Mouse (Mus musculus): ENCODE measurements at regions not wholly inside any gene's neighbourhood (a gene's known extent, or its start where the extent isn't known, plus 50 kb on each side); places are given as distances from the start of the nearest gene placed in this dataset.

GRCm38 (mm10) chr7:138758386-138758785 is 87.5 kb upstream of the Ppp2r2d start:
- no peaks in the 10 kb centered on the region for H3K36me3 ChIP-seq (ENCODE audit: control insufficient read depth, insufficient read depth, low read length)
- no peak for ATAC-seq (ENCODE audit: low FRiP score, low TSS enrichment)
- H3K9me3 ChIP-seq (ENCODE audit: control insufficient read depth, low read length), result no peaks in the 10 kb centered on the region
- H3K4me2 ChIP-seq (ENCODE audit: low read length), result no peak overlapping the region
- no peak overlapping the region for H3K4me3 ChIP-seq (replicated peaks; ENCODE audit: low read depth, low read length)
- H3K9ac ChIP-seq (replicated peaks; ENCODE audit: low read length), result no peak overlapping the region
- DNase-seq, result no peak
- no peak overlapping the region for H3K27ac ChIP-seq (replicated peaks; ENCODE audit: low read depth, low read length)
- no peaks in the 10 kb centered on the region for H3K27me3 ChIP-seq (ENCODE audit: control insufficient read depth, insufficient read depth, low read length)
- H3K4me1 ChIP-seq (ENCODE audit: control insufficient read depth, insufficient read depth, low read length), result no peaks in the 10 kb centered on the region
- WGBS, result 88% methylated on average over 1 of the region's 1 CpGs

GRCm38 (mm10) chr7:138748442-138748841 is 97.4 kb upstream of the Ppp2r2d start:
- H3K36me3 ChIP-seq (ENCODE audit: control insufficient read depth, insufficient read depth, low read length), result no peaks in the 10 kb centered on the region
- H3K9me3 ChIP-seq (ENCODE audit: control insufficient read depth, low read length), result no peaks in the 10 kb centered on the region
- H3K4me3 ChIP-seq (replicated peaks; ENCODE audit: low read depth, low read length), result no peak overlapping the region
- 0 out of 2 replicates have a peak, but pooled peaks cover 2% of the 10 kb centered on the region for H3K4me1 ChIP-seq (ENCODE audit: control insufficient read depth, insufficient read depth, low read length)
- H3K4me2 ChIP-seq (ENCODE audit: low read length), result no peak overlapping the region
- no peak for ATAC-seq (ENCODE audit: low FRiP score, low TSS enrichment)
- no peak for DNase-seq
- 88% methylated on average over 2 of the region's 2 CpGs for whole genome bisulfite sequencing
- H3K27ac ChIP-seq (replicated peaks; ENCODE audit: low read depth, low read length), result no peak overlapping the region
- no peaks in the 10 kb centered on the region for H3K27me3 ChIP-seq (ENCODE audit: control insufficient read depth, insufficient read depth, low read length)
- H3K9ac ChIP-seq (replicated peaks; ENCODE audit: low read length), result no peak overlapping the region

GRCm38 (mm10) chr7:138746616-138747015 is 99.3 kb upstream of the Ppp2r2d start:
- Histone ChIP-seq H3K9me3 (ENCODE audit: control insufficient read depth, low read length) (no peaks in the 10 kb centered on the region), H3K36me3 (ENCODE audit: control insufficient read depth, insufficient read depth, low read length) (no peaks in the 10 kb centered on the region), H3K27me3 (ENCODE audit: control insufficient read depth, insufficient read depth, low read length) (no peaks in the 10 kb centered on the region), H3K9ac (replicated peaks; ENCODE audit: low read length) (no peak overlapping the region), H3K27ac (replicated peaks; ENCODE audit: low read depth, low read length) (no peak overlapping the region), H3K4me3 (replicated peaks; ENCODE audit: low read depth, low read length) (no peak overlapping the region), H3K4me1 (ENCODE audit: control insufficient read depth, insufficient read depth, low read length) (0 out of 2 replicates have a peak, but pooled peaks cover 2% of the 10 kb centered on the region), H3K4me2 (ENCODE audit: low read length) (no peak overlapping the region)
- WGBS, result 66% methylated on average over 8 of the region's 8 CpGs
- ATAC-seq (ENCODE audit: low FRiP score, low TSS enrichment) (no peak), DNase-seq (peak; percentile 39)

GRCm38 (mm10) chr7:138742516-138742845 is 103.4 kb upstream of the Ppp2r2d start:
- no peaks in the 10 kb centered on the region for H3K9me3 ChIP-seq (ENCODE audit: control insufficient read depth, low read length)
- DNase-seq (no peak), ATAC-seq (ENCODE audit: low FRiP score, low TSS enrichment) (no peak)
- H3K4me2 ChIP-seq (ENCODE audit: low read length), result no peak overlapping the region
- 87% methylated on average over 4 of the region's 4 CpGs for WGBS
- H3K27ac ChIP-seq (replicated peaks; ENCODE audit: low read depth, low read length), result no peak overlapping the region
- H3K27me3 ChIP-seq (ENCODE audit: control insufficient read depth, insufficient read depth, low read length), result no peaks in the 10 kb centered on the region
- H3K4me1 ChIP-seq (ENCODE audit: control insufficient read depth, insufficient read depth, low read length), result 0 out of 2 replicates have a peak, but pooled peaks cover 2% of the 10 kb centered on the region
- H3K9ac ChIP-seq (replicated peaks; ENCODE audit: low read length), result no peak overlapping the region
- H3K4me3 ChIP-seq (replicated peaks; ENCODE audit: low read depth, low read length), result no peak overlapping the region
- no peaks in the 10 kb centered on the region for H3K36me3 ChIP-seq (ENCODE audit: control insufficient read depth, insufficient read depth, low read length)

GRCm38 (mm10) chr7:138741816-138742515 is 103.9 kb upstream of the Ppp2r2d start:
- H3K36me3 ChIP-seq (ENCODE audit: control insufficient read depth, insufficient read depth, low read length), result no peaks in the 10 kb centered on the region

GRCm38 (mm10) chr7:138734254-138734653 is 111.6 kb upstream of the Ppp2r2d start:
- Histone ChIP-seq H3K36me3 (ENCODE audit: control insufficient read depth, insufficient read depth, low read length) (no peaks in the 10 kb centered on the region), H3K9me3 (ENCODE audit: control insufficient read depth, low read length) (no peaks in the 10 kb centered on the region), H3K27ac (replicated peaks; ENCODE audit: low read depth, low read length) (no peak overlapping the region), H3K4me3 (replicated peaks; ENCODE audit: low read depth, low read length) (no peak overlapping the region), H3K9ac (replicated peaks; ENCODE audit: low read length) (no peak overlapping the region), H3K27me3 (ENCODE audit: control insufficient read depth, insufficient read depth, low read length) (no peaks in the 10 kb centered on the region), H3K4me2 (ENCODE audit: low read length) (no peak overlapping the region), H3K4me1 (ENCODE audit: control insufficient read depth, insufficient read depth, low read length) (no peaks in the 10 kb centered on the region)
- DNase-seq (peak; percentile 60), ATAC-seq (ENCODE audit: low FRiP score, low TSS enrichment) (no peak)
- 25% methylated on average over 4 of the region's 4 CpGs for WGBS

More at GRCm38 (mm10) chr7:138741816-138742515, 103.9 kb upstream of the Ppp2r2d start:
- Histone ChIP-seq H3K4me1 (ENCODE audit: control insufficient read depth, insufficient read depth, low read length) (0 out of 2 replicates have a peak, but pooled peaks cover 2% of the 10 kb centered on the region), H3K4me2 (ENCODE audit: low read length) (no peak overlapping the region), H3K4me3 (replicated peaks; ENCODE audit: low read depth, low read length) (no peak overlapping the region), H3K27ac (replicated peaks; ENCODE audit: low read depth, low read length) (no peak overlapping the region), H3K9me3 (ENCODE audit: control insufficient read depth, low read length) (no peaks in the 10 kb centered on the region), H3K27me3 (ENCODE audit: control insufficient read depth, insufficient read depth, low read length) (no peaks in the 10 kb centered on the region), H3K9ac (replicated peaks; ENCODE audit: low read length) (no peak overlapping the region)
- DNase-seq (no peak), ATAC-seq (ENCODE audit: low FRiP score, low TSS enrichment) (no peak)
- WGBS, result 74% methylated on average over 7 of the region's 7 CpGs

GRCm38 (mm10) chr7:138724829-138725228 is 121.0 kb upstream of the Ppp2r2d start:
- no peak overlapping the region for H3K4me2 ChIP-seq (ENCODE audit: low read length)
- WGBS, result 87% methylated on average over 2 of the region's 2 CpGs
- H3K9ac ChIP-seq (replicated peaks; ENCODE audit: low read length), result no peak overlapping the region
- 0 out of 2 replicates have a peak, but pooled peaks cover 3% of the 10 kb centered on the region for H3K4me1 ChIP-seq (ENCODE audit: control insufficient read depth, insufficient read depth, low read length)
- H3K27ac ChIP-seq (replicated peaks; ENCODE audit: low read depth, low read length), result no peak overlapping the region
- ATAC-seq (ENCODE audit: low FRiP score, low TSS enrichment) (no peak), DNase-seq (no peak)
- H3K4me3 ChIP-seq (replicated peaks; ENCODE audit: low read depth, low read length), result no peak overlapping the region
- no peaks in the 10 kb centered on the region for H3K27me3 ChIP-seq (ENCODE audit: control insufficient read depth, insufficient read depth, low read length)
- H3K9me3 ChIP-seq (ENCODE audit: control insufficient read depth, low read length), result no peaks in the 10 kb centered on the region
- H3K36me3 ChIP-seq (ENCODE audit: control insufficient read depth, insufficient read depth, low read length), result no peaks in the 10 kb centered on the region

GRCm38 (mm10) chr7:138719608-138720007 is 126.3 kb upstream of the Ppp2r2d start:
- H3K27ac ChIP-seq (replicated peaks; ENCODE audit: low read depth, low read length), result no peak overlapping the region
- H3K4me3 ChIP-seq (replicated peaks; ENCODE audit: low read depth, low read length), result no peak overlapping the region
- no peaks in the 10 kb centered on the region for H3K4me1 ChIP-seq (ENCODE audit: control insufficient read depth, insufficient read depth, low read length)
- H3K9me3 ChIP-seq (ENCODE audit: control insufficient read depth, low read length), result no peaks in the 10 kb centered on the region
- DNase-seq, result no peak
- WGBS, result 79% methylated on average over 5 of the region's 5 CpGs
- H3K27me3 ChIP-seq (ENCODE audit: control insufficient read depth, insufficient read depth, low read length), result no peaks in the 10 kb centered on the region
- no peaks in the 10 kb centered on the region for H3K36me3 ChIP-seq (ENCODE audit: control insufficient read depth, insufficient read depth, low read length)
- H3K9ac ChIP-seq (replicated peaks; ENCODE audit: low read length), result no peak overlapping the region
- ATAC-seq (ENCODE audit: low FRiP score, low TSS enrichment), result no peak
- H3K4me2 ChIP-seq (ENCODE audit: low read length), result no peak overlapping the region

- ATAC-seq (ENCODE audit: low FRiP score, low TSS enrichment) (no peak), DNase-seq (no peak)
- H3K36me3 ChIP-seq (ENCODE audit: control insufficient read depth, insufficient read depth, low read length), result no peaks in the 10 kb centered on the region
- 66% methylated on average over 3 of the region's 3 CpGs for WGBS
- H3K9me3 ChIP-seq (ENCODE audit: control insufficient read depth, low read length), result no peaks in the 10 kb centered on the region
- no peak overlapping the region for H3K9ac ChIP-seq (replicated peaks; ENCODE audit: low read length)
- no peaks in the 10 kb centered on the region for H3K4me1 ChIP-seq (ENCODE audit: control insufficient read depth, insufficient read depth, low read length)
- H3K27me3 ChIP-seq (ENCODE audit: control insufficient read depth, insufficient read depth, low read length), result no peaks in the 10 kb centered on the region
- H3K27ac ChIP-seq (replicated peaks; ENCODE audit: low read depth, low read length), result no peak overlapping the region
- H3K4me2 ChIP-seq (ENCODE audit: low read length), result no peak overlapping the region
- H3K4me3 ChIP-seq (replicated peaks; ENCODE audit: low read depth, low read length), result no peak overlapping the region
These were observed 126.8 kb upstream of the Ppp2r2d start for GRCm38 (mm10) chr7:138719115-138719514.
